24 mouse cellular contexts compared by ENCODE assay signal in the genomic region with DNA sequence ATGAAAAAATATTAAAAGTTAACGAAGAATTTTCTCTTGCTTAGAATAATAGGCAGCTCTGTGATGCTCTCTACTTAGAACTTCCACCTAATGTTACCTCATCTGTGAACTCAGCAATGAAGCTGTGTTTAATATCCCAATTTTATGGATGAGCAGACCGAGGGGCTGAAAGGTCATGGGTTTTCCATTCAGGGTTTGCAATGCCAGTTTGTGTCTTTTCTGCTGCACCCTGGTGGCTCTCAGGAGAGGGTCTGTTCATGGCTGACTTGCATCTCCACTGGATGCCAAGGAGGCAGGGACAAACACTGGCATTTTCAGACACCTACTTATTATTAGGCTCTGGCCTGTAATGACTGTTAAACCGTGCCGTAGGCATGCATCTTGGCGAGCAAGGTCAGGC.
"Had no signal": no experiment of that assay in that cellular context is flagged by ENCODE, and none has a peak within 500 bp of the region (broad histone marks: within the 10 kb centered on the region; RNA-seq: fewer than 3 reads in every experiment).

No protein-coding gene starts in this region.

- H3K9me3 ChIP-seq: heart, embryonic 10.5 days; heart, embryonic 12.5 days; hindbrain, embryonic 13.5 days; hindbrain, embryonic 15.5 days; limb, embryonic 10.5 days; limb, embryonic 12.5 days; liver, embryonic 13.5 days had no signal

- H3K27me3 ChIP-seq: heart, embryonic 12.5 days; hindbrain, embryonic 13.5 days; hindbrain, embryonic 15.5 days; limb, embryonic 12.5 days; liver, embryonic 13.5 days had no signal

- DNase-seq: gastrocnemius, adult 2 months; gastrocnemius, postnatal 14 days; gastrocnemius, postnatal 36 days; heart, adult 18-20 months; heart, postnatal 10 days; heart, postnatal 36 days; kidney, adult 11 months; kidney, adult 8-10 months; kidney, postnatal 14 days; kidney, postnatal 36 days; layer of hippocampus, adult 9-11 months; layer of hippocampus, postnatal 36 days; liver; liver, embryonic 13.5 days had no signal

- H3K4me1 ChIP-seq: liver, embryonic 13.5 days had no signal

- H3K4me2 ChIP-seq: heart, embryonic 12.5 days; hindbrain, embryonic 13.5 days; hindbrain, embryonic 15.5 days; limb, embryonic 12.5 days; liver, embryonic 11.5 days; liver, embryonic 13.5 days had no signal

- H3K27ac ChIP-seq: gastrocnemius, adult 2 months; heart, embryonic 10.5 days; hindbrain, embryonic 13.5 days; hindbrain, embryonic 15.5 days; hindbrain, postnatal 0 days; left cerebral cortex, adult 2 months; limb, embryonic 10.5 days; limb, embryonic 12.5 days; liver, embryonic 13.5 days had no signal

- ATAC-seq: hindbrain, postnatal 0 days; intestine, embryonic 16.5 days had no signal

- H3K4me3 ChIP-seq: gastrocnemius, adult 2 months; heart, embryonic 10.5 days; heart, embryonic 12.5 days; hindbrain, embryonic 13.5 days; hindbrain, embryonic 15.5 days; left cerebral cortex, adult 2 months; limb, embryonic 10.5 days; limb, embryonic 12.5 days; liver, embryonic 13.5 days had no signal

- H3K9ac ChIP-seq: heart, embryonic 12.5 days; hindbrain, embryonic 13.5 days; hindbrain, embryonic 15.5 days; limb, embryonic 12.5 days; liver, embryonic 13.5 days had no signal

- H3K36me3 ChIP-seq: heart, embryonic 10.5 days; heart, embryonic 12.5 days; hindbrain, embryonic 13.5 days; hindbrain, embryonic 15.5 days; limb, embryonic 10.5 days; limb, embryonic 12.5 days; liver, embryonic 13.5 days had no signal
